Mouse (Mus musculus) heart, postnatal 36 days (tissue): ENCODE data around the gene Prickle4. TPM values are rescaled to one million over a fixed set of nuclear protein-coding genes. Genes with fewer than 3 reads are reported as not detected.

Experiments
- DNase-seq, 2 experiments: peaks; one replicate each; pipeline ENCODE4 v3.0.0; 2021 to 2022
- intact Hi-C: fragments of 180-260 bp; cut with DNase I; formaldehyde crosslinking; loops from one replicate; pipeline ENCODE4 v1.15.1; 2025
- total RNA-seq, 2 experiments: library from RNA; stranded (reverse); gene quantifications; 2 replicates each; pipeline ENCODE4 v1.2.3; 2021

The Prickle4 gene
- total RNA-seq: 1 to 10 TPM; 2.1 to 4.8 TPM

DNA sequence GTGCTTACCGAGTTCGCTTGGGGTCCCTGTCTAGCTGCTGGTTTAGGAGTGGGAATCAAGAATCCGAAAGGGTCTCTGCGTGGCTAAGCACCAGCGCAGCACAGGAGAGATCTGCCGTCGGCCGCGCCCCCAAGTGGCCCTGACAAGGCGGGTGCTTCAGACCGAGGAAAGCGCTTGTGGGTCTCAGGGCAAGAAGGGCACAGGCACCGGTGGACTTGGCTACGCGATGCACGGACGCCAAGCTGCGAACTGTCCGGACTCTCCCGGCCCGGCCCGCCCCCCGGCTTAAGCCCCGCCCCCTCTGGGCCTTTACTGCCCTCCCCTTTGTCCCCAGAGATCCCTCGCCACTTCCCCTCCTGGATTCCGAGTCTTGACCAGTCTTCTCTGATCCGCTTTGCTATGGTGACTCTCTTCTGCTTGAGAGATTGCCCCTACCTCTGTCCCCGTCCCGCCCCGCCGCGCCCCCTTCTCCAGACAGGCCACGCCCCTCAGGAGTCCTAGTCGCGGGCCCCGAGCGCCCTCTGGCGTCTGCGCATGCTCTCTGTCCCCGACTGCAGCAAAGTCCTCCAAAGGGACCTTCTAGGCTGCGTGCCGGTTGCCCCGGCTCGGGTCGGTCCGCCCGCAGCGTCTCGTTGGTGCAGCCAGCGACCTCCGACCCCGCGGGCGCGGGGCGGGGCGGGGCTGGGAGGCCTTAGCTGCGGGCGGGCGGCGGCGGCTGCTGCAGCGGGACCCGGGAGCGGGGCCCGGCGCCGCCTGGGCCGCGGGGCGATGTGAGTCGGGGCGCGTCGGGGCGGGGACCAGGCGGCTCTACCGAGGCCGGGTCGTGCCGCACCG, at the start of gene Prickle4:
Prickle4 (minus strand) TSS at position 234 of the 834 bp plus-strand sequence.
- intact Hi-C loops: loop anchor here (5.0 kb wide), 1 partner anchor 322 kb away; no protein-coding TSS in a partner anchor

DNA sequence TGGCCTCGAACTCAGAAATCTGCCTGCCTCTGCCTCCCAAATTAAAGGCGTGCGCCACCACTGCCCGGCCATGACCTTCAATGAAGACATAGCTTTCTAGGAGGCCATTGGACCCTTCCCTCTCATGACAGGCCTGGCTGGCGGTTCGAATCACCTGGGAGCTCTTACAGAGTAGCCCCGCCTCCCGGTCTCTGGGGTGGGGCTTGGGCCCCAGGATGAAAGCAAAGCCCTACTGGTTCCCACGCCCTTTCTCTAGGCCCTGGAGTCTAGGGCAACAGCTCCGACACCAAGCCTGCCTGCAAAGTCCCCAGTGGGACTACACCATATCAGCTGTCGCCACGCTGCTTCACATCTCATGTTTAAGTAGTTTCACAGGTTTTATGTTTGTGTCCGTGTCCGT, 49.5 kb upstream of the Prickle4 start:
- no peak for DNase-seq
- intact Hi-C loops: loop anchor here (2.0 kb wide), 1 partner anchor 121 kb away; no protein-coding TSS in a partner anchor

More for the DNA sequence above, at the start of gene Prickle4:
- DNase-seq: peak; percentile 98

- intact Hi-C loops: no loop called here
- no peak for DNase-seq
Observed at GRCm38 (mm10) chr17:47742991-47743734, 48.6 kb upstream of the Prickle4 start.

GRCm38 (mm10) chr17:47740186-47740585, 45.6 kb upstream of the Prickle4 start:
- no peak for DNase-seq
- intact Hi-C loops: no loop called here

DNA sequence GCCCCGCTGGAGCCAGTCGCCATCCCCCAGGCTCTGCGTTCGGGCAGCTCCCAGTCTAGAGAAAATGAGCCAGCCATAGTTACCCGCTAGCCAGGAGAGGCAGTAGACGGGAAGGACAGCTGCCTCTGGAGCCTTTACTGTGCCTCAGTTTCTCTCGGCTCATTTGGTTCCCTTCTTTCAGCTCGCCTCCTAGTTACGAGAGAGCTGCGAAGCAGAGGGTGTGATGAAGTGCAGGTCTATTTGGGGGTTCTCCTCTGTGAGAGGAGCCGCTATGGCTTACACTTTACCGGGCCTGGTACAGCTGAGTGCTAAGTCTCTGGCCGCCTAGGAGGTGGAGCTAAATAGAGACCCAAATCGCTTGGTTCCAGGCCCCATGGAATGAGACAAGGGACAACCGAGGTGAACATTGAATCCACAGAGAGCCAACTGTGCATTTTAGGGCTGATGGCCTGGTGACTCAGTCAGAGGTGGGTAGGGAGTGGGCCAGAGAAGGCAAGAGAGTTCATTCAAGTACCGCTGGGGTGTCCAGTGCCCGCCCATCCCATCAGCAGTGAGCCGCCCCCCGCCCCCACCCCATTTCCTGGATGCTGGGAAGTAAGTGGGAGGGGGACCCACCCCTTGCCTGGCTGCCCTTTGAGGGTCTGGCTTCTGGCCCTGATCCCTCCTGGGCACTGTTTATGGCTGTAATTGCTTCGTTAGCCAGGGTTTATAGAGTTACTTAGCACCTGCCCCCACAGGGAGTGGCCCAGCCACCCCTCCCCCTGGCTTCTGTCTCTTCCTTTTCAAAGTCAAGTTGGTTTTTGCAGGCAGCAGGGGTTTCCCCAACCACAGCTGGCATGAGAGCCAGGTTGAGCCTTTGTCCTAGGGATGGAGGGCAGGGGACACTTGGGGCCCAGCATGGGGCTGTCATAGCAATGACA, 44.6 kb upstream of the Prickle4 start:
- intact Hi-C loops: no loop called here
- DNase-seq: no peak

DNA sequence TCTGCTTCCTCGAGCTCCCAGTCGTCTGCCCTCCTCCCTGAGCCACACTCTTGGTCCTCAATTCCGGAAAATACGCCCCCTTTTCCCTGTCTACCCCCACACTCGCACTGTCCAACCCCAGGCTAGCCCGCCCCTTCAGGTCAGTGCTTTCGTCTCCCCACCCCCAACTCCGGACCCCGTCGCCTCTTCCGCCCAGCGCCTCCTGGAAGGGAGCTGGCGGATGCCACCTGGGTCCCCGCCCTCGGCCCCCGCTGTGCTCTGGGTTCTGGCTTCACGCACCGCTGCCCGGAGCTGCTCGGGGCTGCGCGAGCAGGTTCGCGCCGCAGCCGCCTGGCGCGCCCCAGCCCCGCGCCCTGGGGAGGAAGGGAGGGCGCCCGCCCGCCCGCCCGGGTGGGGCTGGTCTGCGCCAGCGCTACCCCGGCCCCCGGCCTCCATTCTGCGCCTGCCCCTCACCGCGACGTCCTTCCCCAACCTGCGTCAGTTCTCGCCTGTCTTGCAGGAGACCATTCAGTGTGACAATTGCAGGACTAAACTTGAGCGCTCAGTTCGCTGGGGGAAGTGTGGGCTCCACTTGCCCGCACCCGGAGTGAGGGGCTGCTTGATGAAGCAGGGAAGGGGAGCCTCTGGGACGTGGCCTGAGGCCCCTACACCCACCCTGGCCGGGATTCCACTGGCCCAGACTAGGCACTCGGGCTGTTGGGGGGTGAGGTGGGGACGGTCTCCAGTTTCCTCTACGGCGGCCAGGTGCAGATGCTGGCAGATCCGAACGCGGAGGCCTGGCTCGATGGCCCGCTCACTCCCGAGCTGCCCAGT, 43.7 kb upstream of the Prickle4 start:
- intact Hi-C loops: no loop called here
- DNase-seq: peak in 1 of 2 experiments; percentile 51

- DNase-seq: peak; percentile 89 to 93
- intact Hi-C loops: no loop called here
Observed at GRCm38 (mm10) chr17:47737271-47738065, 42.9 kb upstream of the Prickle4 start.

DNA sequence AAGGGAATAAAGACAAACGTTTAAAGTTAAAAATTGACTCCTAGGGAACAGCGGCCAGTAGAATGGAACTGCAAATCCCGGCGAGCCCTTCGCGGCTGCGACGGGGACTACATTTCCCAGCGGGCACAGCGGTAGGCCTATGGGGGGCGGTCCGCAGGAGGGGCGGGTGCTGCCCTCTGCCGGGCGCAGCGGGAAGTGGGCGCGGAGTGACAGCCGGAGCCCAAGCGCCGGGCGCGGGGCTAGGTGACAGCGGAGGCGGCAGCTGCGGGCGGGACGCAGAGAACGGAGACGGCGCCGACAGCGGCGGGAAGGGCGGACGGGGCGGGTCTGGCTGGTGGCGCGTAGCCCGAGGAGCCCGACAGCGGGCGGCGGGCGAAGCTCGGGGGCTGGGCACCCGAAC, 42.3 kb upstream of the Prickle4 start, which contains the start of gene Tfeb:
Tfeb (plus strand) TSS at position 175 of the 400 bp plus-strand sequence.
- intact Hi-C loops: no loop called here

DNA sequence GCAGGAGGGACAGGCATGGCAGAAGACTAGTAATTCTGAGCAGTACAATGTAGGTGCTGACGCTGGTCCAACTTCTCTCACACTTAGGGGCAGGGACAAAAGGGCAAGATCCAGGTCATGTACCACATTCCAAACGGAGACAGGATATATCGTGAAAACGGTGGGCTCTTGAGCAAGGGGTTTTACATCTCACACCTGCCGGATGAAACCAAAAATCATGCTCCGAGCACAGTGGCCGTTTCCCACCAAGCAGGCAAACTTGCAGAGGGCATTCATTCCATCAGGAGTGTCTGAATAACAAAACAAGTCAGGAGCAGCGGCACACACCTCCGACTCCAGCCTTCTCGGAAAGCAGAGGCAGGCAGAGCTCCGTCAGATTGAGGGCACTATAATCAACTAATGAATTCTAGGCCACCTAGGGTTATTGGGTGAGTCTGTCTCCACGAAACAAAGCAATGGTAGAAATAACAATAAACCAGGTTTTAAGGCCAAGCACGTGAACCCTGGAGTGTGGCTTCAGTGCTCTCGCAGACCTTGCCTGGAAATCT, 41.1 kb upstream of the Prickle4 start:
- no peak for DNase-seq
- intact Hi-C loops: no loop called here

More for the DNA sequence above, 42.3 kb upstream of the Prickle4 start, which contains the start of gene Tfeb:
- DNase-seq: peak; percentile 99

DNA sequence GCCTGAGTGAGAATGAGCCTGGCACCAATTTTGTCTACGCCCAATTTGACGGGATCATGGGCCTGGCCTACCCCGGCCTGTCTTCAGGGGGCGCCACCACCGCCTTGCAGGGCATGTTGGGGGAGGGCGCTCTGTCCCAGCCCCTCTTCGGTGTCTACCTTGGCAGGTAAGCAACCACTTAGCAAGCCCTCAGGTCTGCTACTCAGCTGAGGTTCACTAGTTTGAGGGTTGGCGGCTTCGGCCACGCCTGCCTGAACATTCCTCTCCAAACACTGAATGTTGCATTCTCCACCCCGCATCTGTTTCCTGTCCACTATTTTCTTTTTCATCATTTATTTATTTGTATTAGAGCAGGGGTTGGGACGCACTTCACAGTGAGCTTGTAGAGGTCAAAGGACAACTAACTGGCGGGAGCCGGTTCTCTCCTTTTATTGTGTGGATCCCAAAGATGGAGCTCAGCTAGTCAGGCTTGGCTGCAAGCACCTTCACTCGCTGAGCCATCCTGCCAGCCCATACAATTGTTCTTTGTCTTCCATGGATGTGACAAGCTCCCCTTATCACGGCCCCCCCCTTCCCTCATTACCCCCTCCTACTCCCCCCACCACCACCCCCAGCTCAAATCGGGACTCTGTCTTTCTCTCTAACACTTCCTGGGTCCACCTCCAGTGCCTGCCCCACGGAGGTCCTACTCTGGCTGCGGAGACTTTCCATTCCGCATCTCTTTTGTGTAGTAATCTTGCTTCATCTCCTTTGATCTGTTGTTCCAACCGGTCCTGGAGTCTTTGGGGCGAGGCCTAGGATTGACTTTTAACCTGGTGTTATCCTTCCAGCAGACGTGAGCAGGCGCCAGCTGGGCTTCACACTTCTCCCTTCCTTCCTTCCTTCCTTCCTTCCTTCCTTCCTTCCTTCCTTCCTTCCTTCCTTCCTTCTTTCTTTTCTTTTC, 36.4 kb upstream of the Prickle4 start:
- DNase-seq: no peak
- intact Hi-C loops: no loop called here

DNA sequence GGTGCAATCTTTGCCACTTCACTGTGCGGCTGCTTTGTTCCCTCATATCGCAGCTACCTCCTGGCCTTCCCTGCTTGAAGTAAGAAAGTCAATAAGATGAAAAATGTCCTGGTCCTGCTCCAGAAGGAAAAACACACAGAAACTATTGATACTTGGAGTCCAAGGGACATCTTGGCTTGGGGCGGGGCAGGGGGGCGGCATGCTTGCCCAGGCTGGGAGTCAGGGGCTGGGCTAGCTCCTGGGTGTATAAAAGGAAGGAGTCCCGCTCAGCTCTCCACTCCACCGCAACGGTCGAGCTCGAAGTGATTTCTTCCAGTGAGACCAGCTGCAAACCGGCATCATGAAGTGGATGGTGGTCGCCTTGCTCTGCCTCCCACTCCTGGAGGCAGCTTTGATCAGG, 32.0 kb upstream of the Prickle4 start, which contains the start of gene Pgc:
Pgc (plus strand) TSS at position 277 of the 400 bp plus-strand sequence.
- intact Hi-C loops: no loop called here
- no peak for DNase-seq

GRCm38 (mm10) chr17:47721183-47721582, 26.6 kb upstream of the Prickle4 start:
- DNase-seq: no peak
- intact Hi-C loops: no loop called here

GRCm38 (mm10) chr17:47715037-47715436, 20.5 kb upstream of the Prickle4 start:
- intact Hi-C loops: no loop called here
- no peak for DNase-seq

DNA sequence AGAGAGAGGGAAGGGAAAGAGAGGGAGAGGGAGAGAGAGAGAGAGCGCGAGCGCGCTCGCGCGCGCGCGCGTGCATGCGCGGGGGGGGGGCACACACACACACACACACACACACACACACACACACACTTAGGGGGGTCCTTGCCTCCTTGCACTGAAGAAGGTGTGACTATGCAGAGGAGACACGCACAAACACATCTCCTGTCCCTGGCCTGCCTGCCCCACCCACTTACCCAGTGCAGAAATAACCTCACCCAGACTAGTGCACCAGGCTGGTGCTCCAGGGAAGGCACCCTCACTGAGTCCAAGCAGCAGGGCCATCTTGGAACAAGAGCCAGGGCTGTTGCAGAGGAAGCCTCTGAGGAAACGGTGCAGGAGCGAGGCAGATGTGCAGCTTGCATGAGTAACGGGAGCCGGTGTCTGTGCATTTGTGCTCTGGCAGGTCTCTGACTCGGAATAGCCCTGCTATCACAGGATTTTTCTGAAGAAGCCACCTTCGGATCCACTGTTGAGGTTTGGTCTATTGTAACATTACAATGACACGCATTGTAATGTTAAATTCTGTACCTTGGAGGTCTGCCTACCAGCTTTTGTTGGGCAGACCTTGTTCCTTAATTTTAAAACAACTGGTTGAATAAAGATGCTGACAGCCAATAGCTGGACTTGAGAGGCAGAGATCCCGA, 18.5 kb upstream of the Prickle4 start:
- intact Hi-C loops: no loop called here
- no peak for DNase-seq

- no peak for DNase-seq
- intact Hi-C loops: no loop called here
Observed at GRCm38 (mm10) chr17:47711883-47712282, 17.3 kb upstream of the Prickle4 start.

DNA sequence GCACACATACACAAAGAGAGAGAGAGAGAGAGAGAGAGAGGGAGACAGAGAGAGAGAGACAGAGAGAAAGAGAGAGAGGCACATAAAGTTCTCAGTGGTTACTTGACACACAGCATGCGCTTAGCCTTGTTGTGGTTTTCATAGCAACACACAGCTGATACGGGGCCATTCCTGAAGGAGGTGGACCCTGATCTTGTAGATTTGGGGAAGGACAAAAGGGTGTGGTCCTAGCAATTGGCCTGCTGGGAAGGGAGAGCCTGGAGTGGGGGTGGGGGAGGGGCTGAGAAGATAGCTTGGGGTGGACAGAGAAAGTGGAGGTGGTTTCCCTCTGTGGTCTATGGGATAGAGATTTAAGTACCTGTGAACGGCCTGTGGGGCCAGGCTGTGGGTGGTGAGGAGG, 15.5 kb upstream of the Prickle4 start:
- intact Hi-C loops: no loop called here
- no peak for DNase-seq

GRCm38 (mm10) chr17:47708972-47709371, 14.4 kb upstream of the Prickle4 start:
- intact Hi-C loops: no loop called here
- no peak for DNase-seq
